Mouse (Mus musculus) retina, postnatal 7 days (tissue): Measurements from ENCODE around the gene Msantd3.

ENCODE experiments used
- DNase-seq: peaks from one replicate; pipeline ENCODE4 v3.0.0-alpha.2; 2012; ENCODE audit warnings: low read depth, low spot score

Gene Msantd3

DNA sequence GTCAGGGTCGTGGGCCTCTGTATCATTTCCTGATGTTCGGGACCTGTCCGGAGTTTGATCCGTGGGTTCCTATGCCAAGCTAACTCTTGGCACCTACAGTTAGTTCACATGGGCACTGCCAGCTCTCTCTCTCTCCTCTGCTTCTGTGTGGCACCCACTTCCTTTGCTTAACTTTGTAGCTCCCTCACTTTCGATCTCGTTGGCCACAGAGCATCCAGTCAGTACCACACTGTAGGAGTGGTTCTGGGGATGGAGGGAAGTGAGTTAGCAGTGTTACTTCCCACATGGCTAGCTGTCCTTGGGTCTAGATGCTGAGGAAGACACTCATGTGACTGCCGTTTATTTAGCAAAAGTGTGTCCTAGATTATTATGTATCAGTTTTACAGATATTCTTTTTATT is 14.4 kb downstream of the Msantd3 start:
- DNase-seq: no peak

DNA sequence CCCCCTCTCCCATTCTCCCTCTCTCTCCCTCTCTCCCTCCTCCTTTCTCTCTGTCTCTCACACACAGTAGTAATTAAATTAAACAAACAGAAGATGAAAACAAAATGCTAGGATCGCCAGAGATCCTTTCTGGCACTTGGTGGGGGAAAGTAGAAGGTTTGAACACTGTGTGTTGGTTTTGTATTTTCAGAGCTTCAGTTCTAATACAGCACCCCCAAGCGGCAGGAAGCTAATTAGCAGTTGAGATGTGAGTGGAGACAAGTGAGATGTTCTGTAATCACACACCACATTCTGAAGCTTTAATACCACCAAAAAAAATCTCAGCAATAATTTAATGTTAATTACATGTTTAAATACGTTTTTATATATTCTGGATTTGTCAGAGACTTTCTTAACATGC is 16.0 kb downstream of the Msantd3 start:
- DNase-seq: no peak

- no peak for DNase-seq
These were observed 19.9 kb downstream of the Msantd3 start for GRCm38 (mm10) chr4:48559652-48560051.

GRCm38 (mm10) chr4:48561824-48562223 is 22.1 kb downstream of the Msantd3 start:
- DNase-seq: no peak

GRCm38 (mm10) chr4:48564962-48565361 is 25.2 kb downstream of the Msantd3 start:
- no peak for DNase-seq

DNA sequence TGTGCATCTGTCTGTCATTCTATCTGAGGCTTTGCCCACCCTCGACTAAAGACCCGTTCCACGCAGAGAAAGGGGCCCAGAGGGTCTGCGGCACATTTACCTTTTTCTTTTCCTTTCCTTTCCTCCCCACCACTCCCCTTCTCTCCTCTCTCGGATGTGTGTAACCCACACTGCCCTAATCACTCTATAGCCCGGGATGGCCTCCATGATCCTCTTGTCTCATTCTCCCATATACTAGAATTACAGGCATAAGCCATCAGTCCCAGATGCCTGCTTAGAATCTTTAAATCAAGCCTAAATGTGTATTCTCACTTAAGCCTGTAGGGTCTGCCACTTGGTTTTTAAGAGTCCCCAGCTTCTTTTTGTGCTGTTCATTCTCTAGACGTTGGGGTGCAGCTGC is 36.6 kb downstream of the Msantd3 start:
- no peak for DNase-seq

DNA sequence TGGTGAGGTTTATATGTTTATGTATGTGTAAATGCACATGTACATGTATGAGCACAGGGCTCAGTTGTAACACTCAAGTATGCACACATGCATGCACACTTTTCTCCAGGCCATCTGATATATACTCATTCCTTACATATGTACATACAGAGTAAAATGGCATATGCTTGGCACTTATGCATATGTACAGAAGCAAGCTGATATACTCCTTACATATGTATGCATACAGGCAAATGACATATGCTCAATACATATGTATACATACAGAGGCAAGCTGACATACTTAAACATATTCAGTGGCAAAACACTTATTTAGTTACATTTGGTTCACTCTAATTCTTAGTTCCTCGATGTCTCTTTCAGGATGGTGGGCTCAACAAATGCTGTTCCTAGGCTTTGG is 38.1 kb downstream of the Msantd3 start:
- no peak for DNase-seq

DNA sequence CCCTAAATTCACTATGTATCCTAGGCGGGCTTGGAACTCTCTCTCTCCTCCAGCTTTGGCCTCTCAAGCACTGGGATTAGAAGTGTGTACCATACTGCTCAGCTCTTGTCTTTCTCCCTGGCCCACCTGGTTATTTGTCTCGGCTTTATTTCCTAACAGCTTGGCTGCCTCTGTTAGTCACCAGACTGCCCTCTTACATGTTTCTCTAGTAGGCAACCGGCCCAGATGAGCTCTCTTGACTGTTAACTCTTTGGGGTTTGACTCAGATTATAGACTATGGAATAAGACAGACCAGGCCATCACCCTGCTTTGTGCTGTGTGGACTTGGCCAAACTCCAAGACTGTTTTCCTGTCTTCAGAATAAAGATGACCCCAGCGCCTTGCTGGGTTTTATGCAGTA is 38.7 kb downstream of the Msantd3 start:
- DNase-seq: no peak

GRCm38 (mm10) chr4:48579475-48580110 is 39.9 kb downstream of the Msantd3 start:
- DNase-seq: no peak

DNA sequence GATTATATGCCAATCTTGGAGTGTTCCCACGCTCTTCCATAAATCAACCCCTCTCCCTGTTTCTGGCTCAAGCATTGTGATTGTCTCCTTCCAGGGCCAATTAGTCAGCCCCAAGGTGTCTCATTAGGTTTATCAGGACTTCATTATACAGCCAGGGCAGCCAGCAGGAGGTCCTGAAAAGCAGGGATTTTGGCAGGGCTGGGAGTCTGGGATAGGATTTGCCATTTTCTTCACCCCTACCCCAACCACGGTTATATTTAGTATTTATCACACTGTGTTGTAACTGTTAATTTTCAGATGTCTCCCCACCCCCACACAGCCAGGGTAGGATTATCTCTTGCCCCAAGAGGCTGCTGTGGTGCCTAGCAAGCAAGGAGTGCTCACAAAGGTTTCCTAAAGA is 41.5 kb downstream of the Msantd3 start:
- no peak for DNase-seq

GRCm38 (mm10) chr4:48581993-48582392 is 42.3 kb downstream of the Msantd3 start:
- DNase-seq: no peak

GRCm38 (mm10) chr4:48582941-48583340 is 43.2 kb downstream of the Msantd3 start:
- no peak for DNase-seq

DNA sequence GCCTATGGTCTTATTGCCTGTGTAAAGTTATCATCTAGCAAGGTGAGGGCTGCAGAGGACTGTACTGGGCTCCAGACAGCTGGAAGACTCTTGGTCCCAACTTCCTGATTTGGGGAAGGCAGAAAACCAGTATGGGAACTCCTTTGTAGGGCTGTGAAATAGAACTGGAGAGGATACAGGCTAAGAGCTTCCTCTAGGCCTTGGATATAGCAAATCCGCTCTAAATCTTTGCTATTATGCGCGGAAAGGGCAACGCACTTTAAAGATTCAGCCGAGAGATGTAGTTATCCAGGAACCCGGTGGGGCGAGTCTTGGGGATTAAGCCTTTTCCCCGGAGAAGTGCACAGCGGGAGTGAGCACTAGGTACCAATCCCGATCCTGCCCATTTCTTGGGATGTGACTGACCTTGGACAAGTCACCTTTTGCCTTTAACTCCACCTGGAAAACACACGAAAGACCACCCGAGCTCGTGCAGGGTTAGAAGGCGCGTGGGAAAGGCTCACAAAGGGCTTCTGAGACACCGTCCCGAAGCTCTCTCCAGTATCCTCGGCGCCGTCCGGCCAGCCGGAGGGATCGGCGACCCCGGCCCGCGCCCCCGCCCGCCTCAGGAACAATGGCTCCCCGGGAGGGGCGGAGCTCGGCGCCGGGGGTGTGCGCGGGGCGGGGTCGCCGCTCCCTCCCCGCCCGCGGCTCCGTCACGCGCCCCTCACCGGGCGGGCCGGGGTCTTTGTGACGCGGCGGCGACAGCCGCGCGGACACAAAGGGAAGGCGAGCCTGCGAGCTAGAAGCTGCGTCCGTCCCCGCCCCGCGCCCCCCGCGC is 44.9 kb downstream of the Msantd3 start, which contains the start of gene Tmeff1:
Gene Tmeff1, plus strand, starts transcription at position 754 of the 820 bp plus-strand sequence.
- DNase-seq: peak; percentile 33

GRCm38 (mm10) chr4:48585241-48586098 is 45.7 kb downstream of the Msantd3 start:
- DNase-seq: peak; percentile 23

DNA sequence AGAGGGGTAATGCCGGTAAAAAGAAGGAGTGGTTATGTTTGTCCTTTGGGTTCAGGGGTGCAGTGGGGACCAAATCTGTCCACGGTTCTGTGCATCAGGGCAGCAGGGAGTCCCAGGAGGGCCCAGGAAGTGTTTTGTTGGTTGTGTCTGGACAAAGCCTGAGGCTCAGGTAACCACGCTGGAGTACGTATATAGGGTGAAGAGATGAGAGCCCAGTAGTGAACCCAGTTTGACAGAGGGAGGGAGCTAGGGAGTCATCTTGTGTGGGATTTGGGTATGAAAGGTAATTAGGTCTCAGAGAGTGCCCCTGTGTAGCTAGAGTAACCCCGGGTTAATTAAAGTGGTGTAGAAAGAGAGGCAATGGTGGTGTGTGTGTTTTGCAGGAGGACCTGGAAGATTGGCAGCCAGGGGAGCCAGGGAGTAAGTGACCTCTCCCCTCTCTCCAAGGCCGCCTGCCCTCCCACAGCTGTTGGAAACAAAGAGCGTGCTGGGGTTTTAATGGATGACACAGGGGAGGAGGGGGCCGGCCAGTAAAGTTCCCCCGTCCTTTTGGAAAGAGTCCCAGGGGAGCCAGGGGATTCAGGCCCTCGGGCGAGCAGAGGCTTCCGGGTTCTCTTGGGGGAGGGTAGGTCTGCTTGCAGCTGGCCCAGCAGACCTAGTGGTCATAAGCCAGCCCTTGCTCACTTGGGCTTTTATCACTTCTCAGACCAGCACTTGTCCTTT is 46.5 kb downstream of the Msantd3 start:
- no peak for DNase-seq

GRCm38 (mm10) chr4:48587526-48587925 is 47.8 kb downstream of the Msantd3 start:
- no peak for DNase-seq

- DNase-seq: no peak
These were observed 48.8 kb downstream of the Msantd3 start for GRCm38 (mm10) chr4:48588576-48588975.

GRCm38 (mm10) chr4:48590862-48591261 is 51.1 kb downstream of the Msantd3 start:
- no peak for DNase-seq

GRCm38 (mm10) chr4:48591390-48591789 is 51.7 kb downstream of the Msantd3 start:
- no peak for DNase-seq

DNA sequence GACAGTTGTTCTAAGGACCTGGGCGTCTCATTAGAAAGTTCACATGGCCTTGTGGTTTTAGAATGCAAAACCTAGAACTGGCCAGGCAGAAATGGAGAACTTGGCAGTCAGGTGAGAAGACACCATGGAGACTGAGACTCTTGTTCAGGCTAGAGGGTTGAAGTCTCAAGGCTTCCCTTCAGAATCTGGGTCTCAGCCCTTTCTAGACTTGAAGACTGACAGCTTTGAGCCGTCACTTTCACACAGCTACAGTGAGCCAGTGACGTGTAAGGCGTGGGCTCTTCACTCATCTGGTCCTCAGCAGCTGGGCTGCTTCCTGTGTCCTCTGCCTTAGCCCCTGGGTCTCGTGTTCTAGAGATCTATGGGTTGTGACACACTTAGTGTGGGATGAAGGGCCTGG is 52.6 kb downstream of the Msantd3 start:
- no peak for DNase-seq

DNA sequence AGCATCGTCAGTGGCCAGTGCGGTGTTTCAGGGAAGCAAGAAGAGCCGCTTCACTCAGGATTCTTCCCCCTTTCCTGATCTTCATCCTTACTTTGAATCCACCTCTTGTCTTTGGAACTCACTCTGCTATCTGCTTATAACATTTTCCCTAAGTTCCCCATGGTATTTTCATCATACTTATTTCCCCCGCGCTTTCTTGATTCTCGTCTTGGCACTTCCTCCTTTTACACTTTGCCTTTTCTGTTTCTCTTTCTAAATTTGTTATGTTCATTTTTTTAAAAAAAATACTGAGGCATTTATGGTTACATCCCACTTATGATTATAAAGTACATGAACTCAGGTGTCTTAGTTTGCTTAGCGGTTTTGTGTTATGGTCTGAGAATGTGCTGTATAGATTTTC is 53.1 kb downstream of the Msantd3 start:
- no peak for DNase-seq

DNA sequence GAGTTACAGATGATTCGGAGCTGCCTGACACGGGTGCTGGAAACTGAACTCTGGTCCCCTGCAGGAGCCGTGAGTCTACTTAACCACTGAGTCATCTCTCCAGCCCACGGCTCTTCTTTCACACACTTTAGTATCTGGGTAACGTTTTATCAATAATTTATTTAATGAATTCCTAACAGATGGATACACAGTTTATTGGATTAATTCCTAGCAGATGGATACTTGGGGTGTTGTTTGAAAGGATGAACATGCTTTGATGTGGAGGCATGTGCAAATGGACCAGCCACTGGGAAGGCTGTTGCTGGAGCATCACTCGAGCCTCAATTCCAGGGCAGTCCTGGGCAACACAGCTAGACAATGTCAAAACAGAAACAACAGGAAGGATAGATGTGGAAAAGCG is 56.4 kb downstream of the Msantd3 start:
- DNase-seq: no peak
